Mouse (Mus musculus): ENCODE data around the gene Dhdds.
A peak's percentile ranks its signal among the peaks of the same experiment; 100 is the strongest.
"Not testable (repeated sequence)": the region's sequence is repeated elsewhere in the genome, so short reads cannot be mapped to it uniquely, and the experiment has no call there.

The Dhdds gene

GRCm38 (mm10) chr4:134002903-134003302 is 2.2 kb upstream of the Dhdds start:
- DNase-seq (ENCODE audit: low spot score): no peak

DNA sequence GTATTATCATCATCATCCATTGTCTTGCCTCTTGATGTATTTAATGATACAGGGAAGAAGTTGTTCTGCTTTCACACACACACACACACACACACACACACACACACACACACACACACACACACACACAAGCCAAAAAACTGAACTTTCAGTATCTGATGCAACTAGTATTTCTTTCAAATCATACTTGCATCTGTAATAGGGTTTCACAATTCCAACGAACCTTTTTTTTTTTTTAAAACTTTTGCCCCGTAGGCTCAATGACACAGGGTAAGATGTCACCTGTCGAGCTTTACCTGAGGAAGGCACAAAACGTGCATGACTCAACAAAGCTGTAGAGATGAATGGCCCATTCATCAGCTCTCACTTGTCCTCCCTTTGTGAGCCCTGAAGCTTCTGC is 1.5 kb upstream of the Dhdds start:
- no peak for DNase-seq (ENCODE audit: low spot score)

DNA sequence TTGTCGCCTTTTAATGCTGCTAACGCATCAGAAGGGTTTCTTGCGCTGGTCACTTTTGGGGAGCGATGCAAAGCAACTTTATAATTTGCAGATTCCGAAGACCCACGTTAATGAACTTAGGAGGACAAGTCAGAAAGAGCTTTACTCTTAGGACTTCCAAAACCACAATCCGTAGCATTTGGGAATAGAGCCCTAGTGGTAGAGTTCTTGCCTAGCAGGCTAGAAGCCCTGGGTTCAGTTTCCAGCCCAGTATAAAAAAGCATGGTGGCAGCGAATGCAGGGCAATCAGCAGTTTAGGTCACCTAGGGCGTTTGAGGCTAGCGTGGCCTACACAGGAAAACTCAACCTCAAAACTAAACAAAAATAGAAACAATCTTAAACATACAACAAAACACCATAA is 992 bp upstream of the Dhdds start:
- DNase-seq (ENCODE audit: low spot score): no peak

DNA sequence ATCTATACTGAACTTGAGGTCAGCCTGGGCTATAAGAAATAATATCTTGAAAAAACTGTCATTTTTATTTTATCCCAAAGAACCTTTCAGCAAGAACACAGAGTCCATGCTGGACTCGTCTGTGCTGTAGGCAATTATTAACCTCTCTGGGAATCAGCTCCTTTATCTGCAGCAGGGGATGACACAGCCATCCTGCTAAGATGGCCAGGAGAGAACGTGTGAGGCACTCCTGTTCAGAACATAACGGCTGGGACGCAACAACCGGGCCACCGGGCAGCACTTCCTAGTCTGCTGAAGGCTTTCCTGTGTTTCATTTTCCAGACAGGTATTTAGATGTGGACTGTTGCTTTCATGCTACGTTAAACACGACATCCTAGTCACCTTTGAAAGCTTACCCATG is 6.0 kb downstream of the Dhdds start:
- no peak for DNase-seq (ENCODE audit: low spot score)

GRCm38 (mm10) chr4:133991087-133991660 is 9.5 kb downstream of the Dhdds start:
- no peak for DNase-seq (ENCODE audit: low spot score)

GRCm38 (mm10) chr4:133990035-133990434 is 10.7 kb downstream of the Dhdds start:
- DNase-seq (ENCODE audit: low spot score): no peak

DNA sequence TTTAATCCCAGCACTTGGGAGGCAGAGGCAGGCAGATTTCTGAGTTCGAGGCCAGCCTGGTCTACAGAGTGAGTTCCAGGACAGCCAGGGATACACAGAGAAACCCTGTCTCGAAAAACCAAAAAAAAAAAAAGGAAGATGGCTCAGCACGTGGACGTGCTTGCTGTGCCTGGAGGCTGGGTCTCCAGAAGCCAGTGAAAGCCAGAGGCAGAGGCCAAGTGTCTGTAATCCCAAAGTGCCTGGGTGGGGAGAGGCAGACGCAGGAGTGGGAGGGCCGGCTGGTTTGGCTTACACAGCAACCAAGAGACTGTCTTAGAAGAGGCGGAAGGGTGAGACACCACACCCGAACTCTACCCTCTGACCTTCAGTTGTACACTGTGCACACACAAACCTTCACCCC is 12.4 kb downstream of the Dhdds start:
- not testable (repeated sequence) for DNase-seq (ENCODE audit: low spot score)

GRCm38 (mm10) chr4:133982936-133983335 is 17.8 kb downstream of the Dhdds start:
- no peak for DNase-seq (ENCODE audit: low spot score)

GRCm38 (mm10) chr4:133980496-133980895 is 20.2 kb downstream of the Dhdds start:
- no peak for DNase-seq (ENCODE audit: low spot score)

- no peak for DNase-seq (ENCODE audit: low spot score)
Measured at GRCm38 (mm10) chr4:133978021-133978711, 22.6 kb downstream of the Dhdds start.

DNA sequence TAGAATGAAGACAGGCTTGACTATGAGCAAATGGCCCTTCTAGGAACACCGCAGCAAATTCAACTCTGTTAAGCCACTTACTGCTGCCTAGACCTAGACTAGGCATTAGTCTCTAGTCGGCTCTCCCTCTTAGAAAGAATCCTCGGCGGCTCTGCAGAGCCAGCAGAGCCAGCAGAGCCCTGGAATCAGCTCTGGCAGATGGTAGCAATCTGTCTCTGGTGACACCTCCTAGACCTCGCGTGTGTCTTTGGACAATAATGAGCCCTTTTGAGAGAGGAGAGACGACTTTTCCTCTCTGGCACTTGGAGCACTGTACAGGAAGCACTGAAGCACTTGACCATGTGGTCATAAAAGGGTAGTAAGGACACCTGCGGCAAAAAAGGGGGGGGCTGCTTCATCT is 29.0 kb downstream of the Dhdds start:
- no peak for DNase-seq (ENCODE audit: low spot score)

- no peak for DNase-seq (ENCODE audit: low spot score)
Measured at GRCm38 (mm10) chr4:133970876-133971275, 29.8 kb downstream of the Dhdds start.

DNA sequence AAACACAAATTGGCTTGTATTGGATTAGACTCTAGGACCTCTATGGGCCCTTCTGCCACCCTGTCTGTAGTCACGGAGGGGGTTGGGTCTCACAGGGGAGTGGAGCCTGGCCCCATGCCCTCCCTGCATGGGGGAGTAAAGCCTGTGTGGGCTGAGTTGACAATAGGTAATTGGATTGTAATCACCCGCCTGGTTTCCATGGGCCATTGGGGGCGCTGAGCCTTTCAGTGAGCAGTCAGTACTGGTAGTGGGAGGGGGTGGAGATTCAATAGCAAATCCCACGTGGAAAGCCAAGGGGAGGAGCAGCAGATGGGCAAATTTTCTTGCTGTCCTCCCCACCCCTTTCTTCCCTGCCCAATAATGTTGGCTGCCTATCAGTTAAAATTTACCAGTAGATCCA is 30.5 kb downstream of the Dhdds start:
- DNase-seq (ENCODE audit: low spot score): no peak

GRCm38 (mm10) chr4:133969114-133969770 is 31.5 kb downstream of the Dhdds start:
- no peak for DNase-seq (ENCODE audit: low spot score)

DNA sequence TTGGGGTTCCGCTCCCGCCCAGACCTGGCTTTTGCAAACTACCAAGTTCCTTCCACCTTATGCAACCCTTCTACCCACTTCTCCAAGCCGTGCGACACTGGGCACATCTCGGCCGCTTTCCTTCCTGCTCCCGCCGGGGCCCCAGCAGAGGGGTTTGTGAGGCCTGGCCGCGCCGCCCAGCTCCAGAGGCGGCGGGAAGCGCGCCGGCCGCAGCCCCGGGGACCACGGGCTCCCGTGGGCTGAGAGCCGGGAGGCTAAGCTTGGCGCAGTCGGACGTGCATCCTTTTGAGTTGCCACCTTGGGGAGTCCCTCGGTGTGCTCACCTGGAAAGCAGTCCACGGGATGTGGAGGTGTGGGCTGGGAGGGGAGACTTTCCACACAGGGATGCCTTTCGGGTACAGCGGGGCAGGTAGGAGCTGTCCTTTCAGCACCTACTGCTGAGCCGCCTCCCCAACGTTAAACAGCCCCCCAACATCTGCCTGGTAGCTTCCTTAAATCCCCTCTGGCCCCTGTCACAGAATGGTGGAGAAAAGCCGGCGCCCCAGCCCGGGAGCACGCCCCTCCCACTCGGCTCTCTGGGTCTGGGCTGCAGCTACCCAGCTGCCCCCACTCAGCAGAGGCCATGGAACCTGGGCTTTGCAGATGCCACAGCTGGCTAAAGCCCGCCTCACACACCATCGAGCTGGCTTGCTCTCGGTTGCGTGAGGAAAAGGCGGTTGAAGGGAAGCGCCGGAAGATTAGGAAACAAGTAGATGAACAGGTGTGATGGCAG is 32.4 kb downstream of the Dhdds start, which contains the start of gene Hmgn2:
TSS of gene Hmgn2 (minus strand) at position 501 of the 772 bp plus-strand sequence.
- peak; percentile 15 for DNase-seq (ENCODE audit: low spot score)

- peak; percentile 78 for DNase-seq (ENCODE audit: low spot score)
Measured at GRCm38 (mm10) chr4:133967866-133968149, 32.9 kb downstream of the Dhdds start.

DNA sequence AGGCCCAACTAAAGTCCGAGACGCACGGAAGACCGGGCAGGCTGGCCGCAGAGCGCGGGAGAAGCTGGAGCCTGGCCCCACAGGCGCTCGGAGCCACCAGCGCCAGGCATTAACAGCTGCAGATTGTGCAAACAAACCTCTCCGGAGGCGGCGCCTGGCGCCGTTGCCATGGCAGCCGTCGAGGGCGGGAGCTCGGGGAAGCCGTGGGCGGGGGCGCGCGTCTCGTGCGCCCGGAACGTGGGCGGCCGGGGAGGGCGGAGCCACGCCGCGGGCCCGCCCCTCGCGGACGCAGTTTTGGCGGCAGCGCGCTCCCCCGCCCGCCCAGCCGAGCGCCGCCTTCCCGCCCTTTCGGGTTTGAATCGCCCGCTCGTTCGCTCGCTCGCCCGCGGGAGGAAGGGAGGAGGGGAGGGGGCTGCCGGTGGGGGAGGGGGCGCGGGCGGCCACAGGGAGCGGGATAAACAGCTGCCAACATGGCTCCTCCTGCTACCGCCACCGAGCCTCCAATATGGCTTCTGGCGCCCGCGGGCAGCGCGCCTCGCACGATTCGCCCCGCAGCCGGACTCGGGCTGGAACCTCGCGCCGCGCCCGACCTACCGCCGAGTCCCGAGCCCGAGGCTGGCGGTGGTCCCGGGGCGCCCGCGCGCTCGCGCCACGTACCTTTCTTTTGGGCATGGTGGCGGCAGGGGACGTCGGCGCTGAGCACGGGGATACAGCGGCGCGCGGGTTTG is 33.4 kb downstream of the Dhdds start:
- peak; percentile 88 for DNase-seq (ENCODE audit: low spot score)

GRCm38 (mm10) chr4:133966271-133966940 is 34.3 kb downstream of the Dhdds start:
- DNase-seq (ENCODE audit: low spot score): no peak

DNA sequence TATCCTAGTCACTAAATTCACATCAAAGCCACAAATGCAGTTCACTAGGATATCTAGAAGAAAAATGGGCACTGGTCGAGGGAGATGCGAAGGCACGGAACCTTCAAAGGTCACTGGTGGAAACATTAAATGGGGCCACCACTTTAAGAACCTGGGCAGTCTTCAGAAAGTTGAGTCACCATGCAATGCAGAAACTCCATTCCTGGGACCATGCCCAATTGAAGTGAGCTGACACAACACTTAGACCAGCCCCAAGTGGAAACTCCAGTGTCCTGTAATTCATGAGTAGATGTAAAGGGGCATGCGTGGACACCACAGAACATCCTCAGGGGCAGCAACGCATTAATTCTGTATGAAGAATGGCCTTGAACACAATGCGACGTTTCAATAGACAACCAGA is 38.2 kb downstream of the Dhdds start:
- DNase-seq (ENCODE audit: low spot score): no peak

DNA sequence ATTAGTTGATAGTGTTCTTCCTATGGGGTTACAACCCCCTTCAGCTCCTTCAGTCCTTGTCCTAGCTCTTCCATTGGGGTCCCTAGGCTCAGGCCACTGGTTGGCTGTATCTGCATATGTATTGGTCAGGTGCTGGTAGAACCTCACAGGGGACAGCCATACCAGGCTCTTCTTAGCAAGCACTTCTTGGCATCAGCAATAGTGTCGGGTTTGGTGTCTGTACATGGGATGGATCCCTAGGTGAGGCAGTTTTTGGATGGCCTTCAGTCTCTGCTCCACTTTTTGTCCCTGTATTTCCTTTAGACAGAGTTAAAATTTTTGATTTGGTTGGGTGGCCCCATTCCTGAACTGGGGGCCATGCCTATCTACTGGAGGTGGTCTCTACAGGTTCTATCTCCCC is 41.8 kb downstream of the Dhdds start:
- DNase-seq (ENCODE audit: low spot score): no peak

- DNase-seq (ENCODE audit: low spot score): no peak
Measured at GRCm38 (mm10) chr4:133956358-133956757, 44.4 kb downstream of the Dhdds start.

GRCm38 (mm10) chr4:133946736-133947135 is 54.0 kb downstream of the Dhdds start:
- no peak for DNase-seq (ENCODE audit: low spot score)

All from layer of hippocampus, adult 9-10 months (tissue).